Mouse (Mus musculus) testis, adult 2 months (tissue): ENCODE results near the gene March5. TPM values are rescaled to one million over a fixed set of nuclear protein-coding genes. Genes with fewer than 3 reads are reported as not detected.

Source experiments
- H3K27ac ChIP-seq: fragments of 200-500 bp; 2 replicates; pipeline ENCODE4 v1.5.1; 2012; ENCODE audit warnings: low read depth, low read length; ENCODE audit not compliant: control insufficient read depth, insufficient read depth
- H3K27me3 ChIP-seq: fragments of 200-500 bp; 2 replicates; pipeline ENCODE4 v1.6.1; 2012; ENCODE audit warnings: mild to moderate bottlenecking, low read length, moderate library complexity; ENCODE audit not compliant: control insufficient read depth, insufficient read depth
- H3K36me3 ChIP-seq: fragments of 200-500 bp; 2 replicates; pipeline ENCODE4 v1.6.1; 2012; ENCODE audit warnings: mild to moderate bottlenecking, low read length; ENCODE audit not compliant: control insufficient read depth, insufficient read depth
- H3K4me1 ChIP-seq: fragments of 200-500 bp; 2 replicates; pipeline ENCODE4 v1.6.1; 2012; ENCODE audit warnings: low read length; ENCODE audit not compliant: control insufficient read depth, insufficient read depth
- H3K4me3 ChIP-seq: fragments of 200-500 bp; 2 replicates; pipeline ENCODE4 v1.5.1; 2012; ENCODE audit warnings: low read depth, mild to moderate bottlenecking, low read length, moderate library complexity, mixed read lengths; ENCODE audit not compliant: control insufficient read depth
- CTCF ChIP-seq: fragments of 200-500 bp; IDR thresholded peaks from 2 replicates; pipeline ENCODE4 v1.5.1; 2012; ENCODE audit warnings: low read depth, mild to moderate bottlenecking, inconsistent platforms, low read length, moderate library complexity; ENCODE audit not compliant: control insufficient read depth, insufficient read depth, insufficient replicate concordance
- POLR2A ChIP-seq: fragments of 200-500 bp; IDR thresholded peaks from 2 replicates; pipeline ENCODE4 v1.6.1; 2012; ENCODE audit warnings: low read depth, mild to moderate bottlenecking, inconsistent platforms, low read length, moderate library complexity; ENCODE audit not compliant: control insufficient read depth
- polyA plus RNA-seq: library from polyadenylated mRNA; depleted of rRNA; stranded (reverse); fragments of >200 nt; gene quantifications from 2 replicates; pipeline ENCODE4 v1.2.3, GENCODE M21; 2012; rRNA removed

March5 gene
- polyA plus RNA-seq = 27.5 and 31.2 TPM in 2 replicates

GRCm38 (mm10) chr19:37207303-37208175 is at the start of gene March5:
Gene March5, plus strand, starts transcription at chr19:37207543.
- Histone ChIP-seq H3K4me1 (peaks cover 3% of the 10 kb centered on the region; the same call in 1 of the 2 replicates), H3K4me3 (peak within 1 kb of the TSS; percentile 99), H3K27ac (peak within 1 kb of the TSS; percentile 96), H3K27me3 (no peaks in the 10 kb centered on the region), H3K36me3 (no peaks in the 10 kb centered on the region)
- TF ChIP-seq CTCF = no peak
- TF ChIP-seq POLR2A = peak; percentile 80

- TF ChIP-seq CTCF (no peak), POLR2A (no peak)
- Histone ChIP-seq H3K4me3 (peak overlapping the region; percentile 36; the same call in 1 of the 2 replicates), H3K36me3 (no peaks in the 10 kb centered on the region), H3K27ac (no peak overlapping the region), H3K4me1 (peaks cover 3% of the 10 kb centered on the region), H3K27me3 (no peaks in the 10 kb centered on the region)
These were observed 35.2 kb upstream of the March5 start for GRCm38 (mm10) chr19:37172096-37172495.

DNA sequence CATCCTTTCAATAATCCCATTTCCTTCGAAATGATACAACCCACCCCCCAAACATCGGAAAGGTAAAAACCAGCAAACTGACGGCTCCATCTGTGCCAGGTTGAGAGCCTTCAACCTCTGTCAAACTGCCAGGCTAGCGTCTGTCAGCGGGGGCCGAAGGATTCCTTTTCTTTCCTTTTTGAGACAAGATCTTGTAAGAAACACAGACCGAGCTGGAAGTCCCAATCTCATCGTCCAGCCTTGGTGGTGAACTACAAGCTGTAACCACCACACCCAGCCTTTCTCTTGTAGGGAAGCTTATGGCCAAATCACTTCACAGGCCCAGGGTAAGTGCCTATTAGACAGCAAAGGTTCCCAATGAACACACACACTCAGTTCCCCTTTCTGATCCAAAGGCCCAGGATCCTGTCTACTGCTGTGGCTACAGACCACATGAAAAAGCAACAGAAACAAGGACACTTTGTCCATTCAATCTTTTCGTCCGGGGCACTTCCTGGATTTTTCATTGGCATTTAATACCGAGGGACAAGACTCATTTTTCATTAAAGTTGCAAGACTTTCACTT is 34.7 kb upstream of the March5 start:
- TF ChIP-seq POLR2A (no peak), CTCF (no peak)
- H3K27me3 ChIP-seq = no peaks in the 10 kb centered on the region
- H3K36me3 ChIP-seq = no peaks in the 10 kb centered on the region
- H3K27ac ChIP-seq = no peak overlapping the region
- H3K4me3 ChIP-seq = peak overlapping the region; percentile 22
- peaks cover 3% of the 10 kb centered on the region for H3K4me1 ChIP-seq

DNA sequence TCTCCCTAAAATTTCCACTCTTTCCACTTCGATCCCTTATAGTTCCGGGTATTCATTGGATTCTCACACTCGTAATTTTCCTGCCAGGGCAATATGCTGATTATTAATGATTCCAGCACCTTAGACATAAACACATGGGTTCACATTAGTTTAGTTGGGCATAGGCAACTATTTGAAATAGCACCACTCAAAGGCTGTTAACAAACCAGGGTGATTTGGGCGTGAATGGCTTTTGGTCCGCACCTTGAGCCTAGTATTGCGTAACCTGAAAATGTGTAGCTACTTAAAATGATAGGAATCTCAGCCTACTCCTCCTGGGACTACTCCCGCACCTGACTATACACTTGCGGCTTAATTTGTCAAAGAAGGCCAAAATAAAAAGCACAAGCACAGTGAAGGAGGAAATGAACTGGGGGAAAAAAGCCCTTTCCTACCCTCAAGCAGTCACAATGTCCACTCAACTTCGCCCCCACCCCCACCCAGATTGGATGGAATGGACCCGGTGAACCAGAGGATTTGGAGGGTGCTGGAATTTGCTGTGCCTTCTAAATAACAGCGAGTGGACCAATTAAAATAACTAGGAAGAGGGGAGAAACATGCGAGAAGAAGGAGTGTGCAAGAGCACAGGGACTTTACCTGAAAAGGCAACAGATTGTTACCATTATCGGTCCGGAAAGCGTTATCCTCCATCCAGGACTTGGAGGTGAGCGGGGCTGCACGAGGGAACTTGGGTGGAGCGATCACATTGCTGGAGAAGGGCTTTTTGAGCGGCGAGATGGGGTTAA is 33.8 kb upstream of the March5 start:
- Histone ChIP-seq H3K4me1 (peaks cover 3% of the 10 kb centered on the region), H3K27me3 (no peaks in the 10 kb centered on the region), H3K36me3 (no peaks in the 10 kb centered on the region), H3K4me3 (peak overlapping the region; percentile 83), H3K27ac (no peak overlapping the region; the same call in 1 of the 2 replicates)
- TF ChIP-seq POLR2A (no peak), CTCF (no peak)

DNA sequence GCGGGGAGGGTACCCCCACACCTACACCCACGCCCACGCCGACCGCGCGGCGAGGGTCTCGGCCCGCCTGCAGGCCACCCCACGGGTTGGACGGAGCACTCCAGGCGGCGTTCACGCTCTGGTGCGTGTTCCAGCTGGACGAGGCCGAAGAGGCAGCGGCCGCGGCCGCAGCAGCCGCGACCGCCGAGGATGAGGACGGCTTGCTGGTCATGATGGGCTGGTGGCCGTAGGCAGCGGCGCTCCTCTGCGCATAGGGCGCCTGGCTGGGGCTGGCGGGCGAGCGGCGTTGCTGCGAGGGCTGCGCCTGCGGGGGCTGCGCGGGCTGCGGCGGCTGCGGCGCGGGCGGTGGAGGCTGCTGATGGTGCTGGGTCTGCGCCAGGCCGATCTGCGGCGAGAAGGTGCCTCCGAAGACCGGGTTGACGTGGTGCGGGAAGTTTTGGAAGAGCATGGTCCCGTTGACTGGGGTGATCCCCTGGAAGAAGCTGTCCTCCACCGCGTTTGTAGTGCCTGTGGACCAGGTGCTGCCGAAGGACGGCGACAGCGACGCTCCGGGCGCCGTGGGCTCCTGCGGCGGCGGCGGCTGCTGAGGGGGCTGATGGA is 33.1 kb upstream of the March5 start:
- Histone ChIP-seq H3K36me3 (no peaks in the 10 kb centered on the region), H3K4me1 (peaks cover 3% of the 10 kb centered on the region), H3K27me3 (no peaks in the 10 kb centered on the region), H3K4me3 (peak overlapping the region; percentile 83), H3K27ac (peak overlapping the region; percentile 36)
- TF ChIP-seq CTCF (no peak), POLR2A (no peak)

GRCm38 (mm10) chr19:37174716-37175435 is 32.5 kb upstream of the March5 start:
- H3K27me3 ChIP-seq = no peaks in the 10 kb centered on the region
- H3K4me3 ChIP-seq = peak overlapping the region; percentile 83
- H3K36me3 ChIP-seq = no peaks in the 10 kb centered on the region
- no peak for TF ChIP-seq CTCF
- TF ChIP-seq POLR2A = no peak
- peak overlapping the region; percentile 61 for H3K27ac ChIP-seq
- H3K4me1 ChIP-seq = peaks cover 3% of the 10 kb centered on the region
